Mouse (Mus musculus) ovary, postnatal 14 days (tissue): ENCODE measurements around the gene Fam92a.
"Not testable (repeated sequence)": the region's sequence is repeated elsewhere in the genome, so short reads cannot be mapped to it uniquely, and the experiment has no call there.

Source experiments
- DNase-seq: peaks from one replicate; pipeline ENCODE4 v3.0.0; 2022; ENCODE audit warnings: low spot score

Gene Fam92a

GRCm38 (mm10) chr4:12171318-12172091 is at the start of gene Fam92a:
Fam92a (minus strand) TSS chr4:12172015.
- DNase-seq: peak; percentile 65

- no peak for DNase-seq
Observed at GRCm38 (mm10) chr4:12178992-12179391, 7.2 kb upstream of the Fam92a start.

- no peak for DNase-seq
Observed at GRCm38 (mm10) chr4:12170986-12171317, 863 bp downstream of the Fam92a start.

GRCm38 (mm10) chr4:12147660-12148059 is 24.2 kb downstream of the Fam92a start:
- no peak for DNase-seq

- DNase-seq: not testable (repeated sequence)
Observed at GRCm38 (mm10) chr4:12141516-12141915, 30.3 kb downstream of the Fam92a start.

- not testable (repeated sequence) for DNase-seq
Observed at GRCm38 (mm10) chr4:12140592-12141062, 31.2 kb downstream of the Fam92a start.

GRCm38 (mm10) chr4:12140141-12140567 is 31.7 kb downstream of the Fam92a start, which contains the start of gene Rbm12b1:
Rbm12b1 (plus strand) TSS chr4:12140264.
- DNase-seq: peak; percentile 69
